Mouse (Mus musculus) megakaryocyte, embryonic 14.5 days (primary cell): ENCODE measurements around the gene Tmem245.

ENCODE experiments used
- FLI1 ChIP-seq: IDR thresholded peaks from 2 replicates; pipeline ENCODE4 v1.6.1; 2012; ENCODE audit warnings: low read length, inconsistent platforms, mixed read lengths
- GATA1 ChIP-seq: IDR thresholded peaks from 3 replicates; pipeline ENCODE4 v1.6.1; 2012; ENCODE audit warnings: mixed read lengths, low read length, inconsistent platforms, borderline replicate concordance

- TF ChIP-seq GATA1 = no peak
- no peak for TF ChIP-seq FLI1
Observed at GRCm38 (mm10) chr4:56941481-56941880, 5.8 kb downstream of the Tmem245 start.
